Mouse (Mus musculus): ENCODE measurements around the gene Fto.

The Fto gene

GRCm38 (mm10) chr8:91357493-91358014, 44.2 kb downstream of the Fto start:
- DNase-seq (ENCODE audit: low spot score) = no peak

- no peak for DNase-seq (ENCODE audit: low spot score)
These were observed 44.7 kb downstream of the Fto start for GRCm38 (mm10) chr8:91358016-91358415.

- DNase-seq (ENCODE audit: low spot score) = no peak
These were observed 46.2 kb downstream of the Fto start for GRCm38 (mm10) chr8:91359511-91359910.

- no peak for DNase-seq (ENCODE audit: low spot score)
These were observed 47.5 kb downstream of the Fto start for GRCm38 (mm10) chr8:91360644-91361357.

- no peak for DNase-seq (ENCODE audit: low spot score)
These were observed 50.0 kb downstream of the Fto start for GRCm38 (mm10) chr8:91363272-91363860.

GRCm38 (mm10) chr8:91364216-91364615, 50.9 kb downstream of the Fto start:
- no peak for DNase-seq (ENCODE audit: low spot score)

- no peak for DNase-seq (ENCODE audit: low spot score)
These were observed 52.5 kb downstream of the Fto start for GRCm38 (mm10) chr8:91365804-91366203.

- no peak for DNase-seq (ENCODE audit: low spot score)
These were observed 57.6 kb downstream of the Fto start for GRCm38 (mm10) chr8:91370899-91371298.

- no peak for DNase-seq (ENCODE audit: low spot score)
These were observed 58.7 kb downstream of the Fto start for GRCm38 (mm10) chr8:91371995-91372394.

GRCm38 (mm10) chr8:91372780-91373577, 59.7 kb downstream of the Fto start:
- no peak for DNase-seq (ENCODE audit: low spot score)

- no peak for DNase-seq (ENCODE audit: low spot score)
These were observed 62.0 kb downstream of the Fto start for GRCm38 (mm10) chr8:91375054-91375938.

GRCm38 (mm10) chr8:91376785-91377184, 63.5 kb downstream of the Fto start:
- no peak for DNase-seq (ENCODE audit: low spot score)

- no peak for DNase-seq (ENCODE audit: low spot score)
These were observed 64.0 kb downstream of the Fto start for GRCm38 (mm10) chr8:91377275-91377674.

GRCm38 (mm10) chr8:91378846-91379499, 65.6 kb downstream of the Fto start:
- DNase-seq (ENCODE audit: low spot score) = peak; percentile 84

- DNase-seq (ENCODE audit: low spot score) = no peak
These were observed 67.6 kb downstream of the Fto start for GRCm38 (mm10) chr8:91380796-91381542.

- DNase-seq (ENCODE audit: low spot score) = peak; percentile 86
These were observed 68.3 kb downstream of the Fto start for GRCm38 (mm10) chr8:91381543-91382106.

GRCm38 (mm10) chr8:91383210-91383609, 69.9 kb downstream of the Fto start:
- peak; percentile 46 for DNase-seq (ENCODE audit: low spot score)

- DNase-seq (ENCODE audit: low spot score) = no peak
These were observed 70.5 kb downstream of the Fto start for GRCm38 (mm10) chr8:91383811-91384210.

- no peak for DNase-seq (ENCODE audit: low spot score)
These were observed 71.1 kb downstream of the Fto start for GRCm38 (mm10) chr8:91384389-91384788.

GRCm38 (mm10) chr8:91385808-91386207, 72.5 kb downstream of the Fto start:
- no peak for DNase-seq (ENCODE audit: low spot score)

Data from adipocyte (in vitro differentiated cells).